Mouse (Mus musculus) lung, embryonic 16.5 days (tissue): ENCODE results near the gene Pmepa1. TPM values are rescaled to one million over a fixed set of nuclear protein-coding genes. Genes with fewer than 3 reads are reported as not detected.

Experiments
- ATAC-seq: fragments of 200-750 bp; cut with Nextera tagmentation; 2 replicates; pipeline ENCODE4 v1.8.0; 2017; ENCODE audit warnings: low read depth, mild to moderate bottlenecking, moderate library complexity
- H3K27ac ChIP-seq: fragments of 300-500 bp; sonication (generic); 2 replicates; pipeline ENCODE4 v1.5.1; 2014; ENCODE audit warnings: mild to moderate bottlenecking, control low read depth, low read length
- H3K27me3 ChIP-seq: fragments of 300-500 bp; sonication (generic); 2 replicates; pipeline ENCODE4 v1.6.1; 2014; ENCODE audit warnings: low read depth, low read length, mixed read lengths; ENCODE audit not compliant: control insufficient read depth, insufficient read depth
- H3K36me3 ChIP-seq: fragments of 300-500 bp; sonication (generic); 2 replicates; pipeline ENCODE4 v1.6.1; 2014; ENCODE audit warnings: low read length; ENCODE audit not compliant: control insufficient read depth, insufficient read depth
- H3K4me1 ChIP-seq: fragments of 300-500 bp; sonication (generic); replicated peaks from 2 replicates; pipeline ENCODE4 v1.6.1; 2014; ENCODE audit warnings: low read length, mixed read lengths; ENCODE audit not compliant: control insufficient read depth, insufficient read depth
- H3K4me2 ChIP-seq: fragments of 300-500 bp; sonication (generic); 2 replicates; pipeline ENCODE4 v1.6.1; 2014; ENCODE audit warnings: low read depth, low read length, control low read depth
- H3K4me3 ChIP-seq: fragments of 300-500 bp; sonication (generic); 2 replicates; pipeline ENCODE4 v1.5.1; 2014; ENCODE audit warnings: mild to moderate bottlenecking, low read length, control low read depth
- H3K9ac ChIP-seq: fragments of 300-500 bp; sonication (generic); 2 replicates; pipeline ENCODE4 v1.6.1; 2014; ENCODE audit warnings: low read length, control low read depth
- H3K9me3 ChIP-seq: fragments of 300-500 bp; sonication (generic); 2 replicates; pipeline ENCODE4 v1.6.1; 2016; ENCODE audit warnings: low read length; ENCODE audit not compliant: control insufficient read depth
- WGBS: fragments of 180-500 bp; shearing (Covaris S2); extraction: QIAGEN DNeasy Blood & Tissue Kit; methylation state at CpG from one replicate; pipeline ENCODE4 v1.1.7; 2014; 5-methylcytosine and 5-hydroxymethylcytosine counted together
- polyA plus RNA-seq: library from polyadenylated mRNA; unstranded; fragments of >200 nt; fragmentation: Nextera tagmentation; extraction: Ambion mirVana; gene quantifications from 2 replicates; pipeline ENCODE4 v1.2.1, GENCODE M21; 2015

The Pmepa1 gene
- polyA plus RNA-seq, 1 experiment from 2014 or later, result 7.5 TPM

- H3K27ac ChIP-seq, result no peak overlapping the region
- H3K36me3 ChIP-seq, result no peaks in the 10 kb centered on the region
- no peak overlapping the region for H3K4me3 ChIP-seq
- 35% methylated on average over 8 of the region's 8 CpGs for WGBS
- H3K9me3 ChIP-seq, result no peaks in the 10 kb centered on the region
- ATAC-seq, result peak; percentile 37; the same call in 1 of the 2 replicates
- H3K4me1 ChIP-seq, result no peaks in the 10 kb centered on the region
- H3K27me3 ChIP-seq, result peaks cover 4% of the 10 kb centered on the region
- no peak overlapping the region for H3K9ac ChIP-seq
- no peak overlapping the region for H3K4me2 ChIP-seq
These were observed 89.0 kb downstream of the Pmepa1 start for GRCm38 (mm10) chr2:173187182-173187855.

DNA sequence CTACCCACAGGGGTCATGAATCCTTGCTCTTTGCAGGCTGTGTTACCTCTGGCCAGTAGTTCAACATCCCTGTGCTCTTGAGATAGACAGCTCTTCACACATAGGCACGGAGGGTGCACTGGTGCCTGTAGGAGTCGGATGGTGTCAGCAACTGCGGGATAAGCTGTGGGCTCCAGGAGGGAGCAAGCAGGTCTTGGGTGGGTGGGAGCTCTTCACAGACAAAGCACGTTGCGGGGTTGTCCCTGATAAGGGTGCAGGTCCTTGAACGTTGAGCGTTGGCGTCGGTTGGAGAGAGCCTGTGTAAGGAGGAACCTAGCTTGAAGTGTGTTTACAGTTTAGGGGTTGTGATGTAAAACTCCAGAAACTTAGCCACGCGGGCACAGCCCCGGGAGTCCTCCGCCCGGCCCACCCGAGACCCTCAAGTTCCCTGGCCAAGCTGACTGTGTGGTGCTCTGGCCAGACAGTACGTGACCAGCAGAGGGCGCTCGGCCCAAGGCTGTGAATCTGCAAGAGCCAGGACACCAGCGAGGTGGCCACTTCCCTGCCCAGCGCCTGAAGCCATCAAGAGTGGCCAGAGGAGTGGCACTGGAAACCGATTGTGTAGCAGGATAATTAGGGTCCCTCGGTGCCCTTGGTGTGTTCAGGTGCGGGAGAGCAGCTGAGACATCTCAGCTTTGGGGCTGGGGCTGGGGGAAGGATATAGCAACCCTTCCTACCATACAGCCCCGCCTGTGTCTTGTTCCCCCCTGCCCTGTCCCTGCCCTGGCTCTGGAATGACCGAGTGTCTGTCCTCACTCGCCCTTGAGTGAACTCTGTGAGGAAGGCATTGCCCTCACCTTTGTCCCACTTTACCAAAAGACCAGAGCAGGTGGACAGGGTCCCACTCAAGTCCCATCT is 90.0 kb downstream of the Pmepa1 start:
- no peaks in the 10 kb centered on the region for H3K36me3 ChIP-seq
- H3K4me2 ChIP-seq, result no peak overlapping the region
- no peaks in the 10 kb centered on the region for H3K4me1 ChIP-seq
- H3K9me3 ChIP-seq, result no peaks in the 10 kb centered on the region
- H3K27me3 ChIP-seq, result peaks cover 4% of the 10 kb centered on the region
- peak; percentile 63 for ATAC-seq
- 19% methylated on average over 26 of the region's 26 CpGs for WGBS
- H3K4me3 ChIP-seq, result no peak overlapping the region
- H3K27ac ChIP-seq, result no peak overlapping the region
- no peak overlapping the region for H3K9ac ChIP-seq

GRCm38 (mm10) chr2:173185282-173185681 is 91.1 kb downstream of the Pmepa1 start:
- H3K9me3 ChIP-seq, result no peaks in the 10 kb centered on the region
- no peak overlapping the region for H3K4me3 ChIP-seq
- H3K9ac ChIP-seq, result no peak overlapping the region
- peaks cover 4% of the 10 kb centered on the region for H3K27me3 ChIP-seq
- H3K27ac ChIP-seq, result no peak overlapping the region
- no peaks in the 10 kb centered on the region for H3K4me1 ChIP-seq
- ATAC-seq, result no peak
- no peaks in the 10 kb centered on the region for H3K36me3 ChIP-seq
- no peak overlapping the region for H3K4me2 ChIP-seq
- 54% methylated on average over 6 of the region's 6 CpGs for WGBS

- Histone ChIP-seq H3K27me3 (peaks cover 4% of the 10 kb centered on the region), H3K4me2 (no peak overlapping the region), H3K36me3 (no peaks in the 10 kb centered on the region), H3K9me3 (no peaks in the 10 kb centered on the region), H3K4me1 (no peaks in the 10 kb centered on the region), H3K9ac (no peak overlapping the region), H3K4me3 (no peak overlapping the region), H3K27ac (no peak overlapping the region)
- 48% methylated on average over 11 of the region's 11 CpGs for WGBS
- no peak for ATAC-seq
These were observed 91.8 kb downstream of the Pmepa1 start for GRCm38 (mm10) chr2:173184475-173185080.

- Histone ChIP-seq H3K27me3 (peaks cover 4% of the 10 kb centered on the region), H3K36me3 (no peaks in the 10 kb centered on the region), H3K4me1 (no peaks in the 10 kb centered on the region), H3K9ac (no peak overlapping the region), H3K9me3 (no peaks in the 10 kb centered on the region), H3K4me3 (no peak overlapping the region), H3K27ac (no peak overlapping the region), H3K4me2 (no peak overlapping the region)
- 7% methylated on average over 8 of the region's 8 CpGs for WGBS
- no peak for ATAC-seq
These were observed 92.4 kb downstream of the Pmepa1 start for GRCm38 (mm10) chr2:173183836-173184460.

- ATAC-seq, result no peak
- H3K36me3 ChIP-seq, result no peaks in the 10 kb centered on the region
- H3K9me3 ChIP-seq, result no peaks in the 10 kb centered on the region
- peaks cover 4% of the 10 kb centered on the region for H3K27me3 ChIP-seq
- H3K4me3 ChIP-seq, result no peak overlapping the region
- no peak overlapping the region for H3K27ac ChIP-seq
- H3K4me1 ChIP-seq, result no peaks in the 10 kb centered on the region
- no peak overlapping the region for H3K4me2 ChIP-seq
- H3K9ac ChIP-seq, result no peak overlapping the region
- 92% methylated on average over 10 of the region's 10 CpGs for WGBS
These were observed 93.0 kb downstream of the Pmepa1 start for GRCm38 (mm10) chr2:173183311-173183710.

- no peaks in the 10 kb centered on the region for H3K9me3 ChIP-seq
- H3K36me3 ChIP-seq, result no peaks in the 10 kb centered on the region
- WGBS, result 79% methylated on average over 7 of the region's 7 CpGs
- no peak overlapping the region for H3K27ac ChIP-seq
- no peaks in the 10 kb centered on the region for H3K4me1 ChIP-seq
- no peak for ATAC-seq
- H3K4me3 ChIP-seq, result no peak overlapping the region
- H3K4me2 ChIP-seq, result no peak overlapping the region
- peaks cover 4% of the 10 kb centered on the region for H3K27me3 ChIP-seq
- no peak overlapping the region for H3K9ac ChIP-seq
These were observed 93.5 kb downstream of the Pmepa1 start for GRCm38 (mm10) chr2:173182796-173183195.

- no peaks in the 10 kb centered on the region for H3K4me1 ChIP-seq
- H3K4me3 ChIP-seq, result no peak overlapping the region
- no peaks in the 10 kb centered on the region for H3K36me3 ChIP-seq
- H3K4me2 ChIP-seq, result no peak overlapping the region
- H3K27ac ChIP-seq, result no peak overlapping the region
- WGBS, result 88% methylated on average over 7 of the region's 7 CpGs
- H3K9ac ChIP-seq, result no peak overlapping the region
- H3K27me3 ChIP-seq, result peaks cover 4% of the 10 kb centered on the region
- H3K9me3 ChIP-seq, result no peaks in the 10 kb centered on the region
- no peak for ATAC-seq
These were observed 94.4 kb downstream of the Pmepa1 start for GRCm38 (mm10) chr2:173181901-173182300.

DNA sequence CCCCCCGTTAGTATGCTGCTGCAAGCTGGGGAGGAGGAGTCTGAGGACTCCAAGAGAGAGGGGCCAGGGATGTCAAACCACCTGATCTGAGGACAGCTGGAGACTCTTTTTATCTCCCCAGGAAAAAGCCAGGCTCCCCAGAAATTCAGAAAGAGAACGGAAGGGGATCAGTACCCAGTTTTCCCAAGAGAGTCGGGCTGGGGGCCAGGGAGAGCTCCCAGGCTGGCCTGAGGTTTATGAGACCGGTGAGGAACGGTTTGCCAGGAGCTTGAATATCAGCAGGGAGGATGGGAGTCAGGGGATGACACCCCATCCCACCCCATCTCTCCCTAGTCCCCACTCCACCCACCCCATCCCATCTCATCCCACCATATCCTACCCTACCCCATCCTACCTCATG is 94.8 kb downstream of the Pmepa1 start:
- 49% methylated on average over 5 of the region's 5 CpGs for whole genome bisulfite sequencing
- Histone ChIP-seq H3K9me3 (no peaks in the 10 kb centered on the region), H3K36me3 (no peaks in the 10 kb centered on the region), H3K27me3 (peaks cover 4% of the 10 kb centered on the region), H3K4me2 (no peak overlapping the region), H3K4me1 (no peaks in the 10 kb centered on the region), H3K9ac (no peak overlapping the region), H3K4me3 (no peak overlapping the region), H3K27ac (no peak overlapping the region)
- ATAC-seq, result no peak
